Mouse (Mus musculus): Measurements from ENCODE around the gene C2cd6.

DNA sequence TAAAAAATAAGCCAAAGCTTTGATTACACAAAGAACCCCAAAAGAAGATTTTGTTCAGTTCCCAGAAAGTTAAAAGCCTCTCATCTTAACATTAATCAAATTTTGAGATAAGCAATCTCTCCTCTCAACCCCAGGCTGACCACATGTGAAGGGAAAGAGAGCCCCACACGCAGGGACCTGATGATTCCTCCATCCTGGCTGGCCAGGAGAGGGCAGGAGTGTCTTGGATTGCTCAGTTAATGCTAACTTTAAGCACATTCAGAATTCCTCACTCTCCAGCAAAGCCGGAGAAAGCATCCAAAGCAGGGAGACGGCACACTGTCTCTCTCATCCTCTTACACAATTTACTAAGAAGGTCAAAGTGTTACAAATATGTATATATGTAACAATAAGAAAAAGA lies 26.7 kb downstream of the C2cd6 start:
- TF ChIP-seq CTCF (IDR thresholded peaks at IDR 0.05; ENCODE audit: low read depth, low read length) (no peak), POLR2AphosphoS5 (IDR thresholded peaks at IDR 0.05; ENCODE audit: insufficient replicate concordance, low read depth, low read length) (no peak)

All from G1E (cell line).